Mouse (Mus musculus): ENCODE measurements around the gene Cmtm6. TPM values are rescaled to one million over a fixed set of nuclear protein-coding genes. Genes with fewer than 3 reads are reported as not detected.
A peak's percentile ranks its signal among the peaks of the same experiment; 100 is the strongest.

Cmtm6 gene
- polyA plus RNA-seq, 1 experiment, result 0.07 TPM

DNA sequence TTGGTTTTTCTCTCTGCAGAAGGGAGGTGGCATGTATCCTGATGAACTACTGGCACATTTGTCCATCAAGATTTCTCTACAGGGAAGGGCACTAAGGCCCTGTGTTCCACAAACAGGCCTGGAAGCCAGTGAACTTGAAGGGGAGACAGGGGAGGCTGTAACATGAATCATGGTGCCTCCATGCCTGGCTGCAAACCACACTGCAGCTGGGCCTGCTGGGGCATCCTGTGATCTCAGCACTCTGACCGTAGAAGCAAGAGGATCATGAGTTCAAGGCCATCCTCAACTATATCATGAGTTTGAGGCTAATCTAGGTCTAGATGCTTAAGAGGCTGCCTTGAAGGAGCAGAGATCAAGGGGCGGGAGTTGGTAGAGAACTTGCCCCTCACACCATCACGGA lies 45.4 kb downstream of the Cmtm6 start:
- Histone ChIP-seq H3K27me3 (ENCODE audit: control insufficient read depth) (peaks cover 27% of the 10 kb centered on the region), H3K9me3 (ENCODE audit: control insufficient read depth, low read length) (peaks cover 4% of the 10 kb centered on the region; the same call in 1 of the 2 replicates), H3K4me3 (replicated peaks) (no peak overlapping the region), H3K4me1 (ENCODE audit: control insufficient read depth) (peaks cover 10% of the 10 kb centered on the region), H3K36me3 (ENCODE audit: control insufficient read depth) (no peaks in the 10 kb centered on the region)
- TF ChIP-seq TAL1 (IDR thresholded peaks at IDR 0.05; ENCODE audit: low read length) (no peak), GATA1 (IDR thresholded peaks at IDR 0.05; ENCODE audit: low read length) (no peak)

DNA sequence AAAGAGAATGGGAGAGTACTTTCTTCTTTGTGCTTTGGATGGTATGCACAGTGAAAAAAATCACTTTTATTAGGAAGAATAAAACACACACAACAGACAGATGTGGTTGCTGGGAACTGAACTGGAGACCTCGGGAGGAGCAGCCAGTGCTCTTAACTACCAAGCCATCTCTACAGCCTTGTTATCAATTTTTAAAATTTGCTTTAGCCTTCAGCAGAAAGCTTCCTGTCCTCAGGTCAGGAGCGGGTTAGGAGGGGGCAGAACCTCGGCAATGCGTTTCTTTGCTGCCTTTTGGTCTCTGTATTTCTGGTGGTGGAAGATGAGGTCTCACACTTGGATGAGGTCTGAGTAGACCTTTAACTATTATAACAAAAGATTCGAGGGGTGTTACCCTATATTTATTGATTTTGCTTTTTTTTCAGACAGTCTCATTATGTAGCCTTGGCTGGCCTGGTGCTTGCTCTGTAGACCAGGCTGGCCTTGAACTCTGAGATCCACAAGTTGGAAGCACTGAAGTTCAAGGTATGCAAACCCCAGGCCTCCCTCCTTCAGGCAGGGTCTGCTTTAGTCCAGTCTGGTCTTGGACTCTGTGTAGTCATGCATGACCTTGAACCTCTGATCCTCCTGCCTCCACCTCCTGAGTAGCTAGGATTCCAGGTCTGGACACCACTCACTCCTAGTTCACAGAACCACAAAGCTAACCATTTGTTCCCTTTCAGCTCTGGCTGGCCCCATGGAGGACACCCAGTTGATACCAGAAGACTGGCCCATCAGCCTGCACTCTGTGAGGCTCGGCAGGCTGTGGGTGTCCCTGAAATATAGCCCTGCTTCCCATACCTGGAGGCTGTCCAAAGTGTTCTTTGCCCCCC lies 46.5 kb downstream of the Cmtm6 start:
- peaks cover 17% of the 10 kb centered on the region for H3K4me1 ChIP-seq (ENCODE audit: control insufficient read depth)
- no peaks in the 10 kb centered on the region for H3K9me3 ChIP-seq (ENCODE audit: control insufficient read depth, low read length)
- no peaks in the 10 kb centered on the region for H3K36me3 ChIP-seq (ENCODE audit: control insufficient read depth)
- H3K27me3 ChIP-seq (ENCODE audit: control insufficient read depth), result peaks cover 37% of the 10 kb centered on the region
- H3K4me3 ChIP-seq (replicated peaks), result no peak overlapping the region
- TF ChIP-seq TAL1 (IDR thresholded peaks at IDR 0.05; ENCODE audit: low read length), result no peak
- no peak for TF ChIP-seq GATA1 (IDR thresholded peaks at IDR 0.05; ENCODE audit: low read length)

DNA sequence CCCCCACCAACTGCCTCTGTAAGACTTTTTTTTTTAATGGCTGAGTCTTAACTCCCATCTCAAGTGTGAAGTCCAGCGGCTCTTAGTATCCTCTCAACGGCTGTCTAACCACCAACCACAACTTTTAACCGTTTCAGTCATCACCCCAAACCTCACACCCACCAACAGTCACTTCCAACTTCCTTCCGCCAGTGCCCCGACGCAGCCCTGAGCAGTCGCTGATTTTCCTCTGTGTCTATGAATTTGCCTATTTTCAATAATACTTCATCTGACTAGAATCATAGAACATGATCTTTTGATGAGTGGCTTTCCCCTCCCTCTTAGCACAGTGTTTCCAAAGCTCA lies 47.1 kb downstream of the Cmtm6 start:
- no peak for TF ChIP-seq GATA1 (IDR thresholded peaks at IDR 0.05; ENCODE audit: low read length)
- Histone ChIP-seq H3K36me3 (ENCODE audit: control insufficient read depth) (no peaks in the 10 kb centered on the region), H3K27me3 (ENCODE audit: control insufficient read depth) (peaks cover 44% of the 10 kb centered on the region), H3K9me3 (ENCODE audit: control insufficient read depth, low read length) (no peaks in the 10 kb centered on the region), H3K4me3 (replicated peaks) (no peak overlapping the region), H3K4me1 (ENCODE audit: control insufficient read depth) (peaks cover 17% of the 10 kb centered on the region)

DNA sequence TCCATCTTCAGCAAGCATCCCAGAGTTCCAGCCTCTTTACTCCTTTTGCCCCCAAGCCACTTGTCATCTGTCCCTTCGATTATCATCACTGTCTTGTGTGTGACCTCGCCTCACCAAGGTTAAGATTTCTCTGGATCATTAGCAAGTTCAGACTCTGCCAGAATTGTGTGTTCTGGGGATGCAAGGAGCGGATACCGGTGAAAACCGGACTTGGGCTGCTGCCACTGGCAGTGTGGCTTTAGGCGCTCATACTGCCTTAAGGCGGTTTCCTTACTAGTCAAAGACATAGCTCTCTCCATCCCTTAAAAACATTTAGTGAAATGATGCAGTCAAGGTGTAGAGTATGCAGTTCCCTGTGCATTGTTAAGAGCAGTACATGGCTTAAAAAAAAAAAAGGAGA lies 48.0 kb downstream of the Cmtm6 start:
- no peak for TF ChIP-seq GATA1 (IDR thresholded peaks at IDR 0.05; ENCODE audit: low read length)
- TF ChIP-seq TAL1 (IDR thresholded peaks at IDR 0.05; ENCODE audit: low read length), result no peak
- Histone ChIP-seq H3K27me3 (ENCODE audit: control insufficient read depth) (peaks cover 47% of the 10 kb centered on the region), H3K4me1 (ENCODE audit: control insufficient read depth) (peaks cover 17% of the 10 kb centered on the region), H3K36me3 (ENCODE audit: control insufficient read depth) (no peaks in the 10 kb centered on the region), H3K4me3 (replicated peaks) (no peak overlapping the region), H3K9me3 (ENCODE audit: control insufficient read depth, low read length) (no peaks in the 10 kb centered on the region)

GRCm38 (mm10) chr9:114779984-114780745 lies 49.2 kb downstream of the Cmtm6 start:
- H3K9me3 ChIP-seq (ENCODE audit: control insufficient read depth, low read length), result no peaks in the 10 kb centered on the region
- H3K27me3 ChIP-seq (ENCODE audit: control insufficient read depth), result peaks cover 47% of the 10 kb centered on the region
- peaks cover 17% of the 10 kb centered on the region for H3K4me1 ChIP-seq (ENCODE audit: control insufficient read depth)
- no peak overlapping the region for H3K4me3 ChIP-seq (replicated peaks)
- H3K36me3 ChIP-seq (ENCODE audit: control insufficient read depth), result no peaks in the 10 kb centered on the region
- TF ChIP-seq GATA1 (IDR thresholded peaks at IDR 0.05; ENCODE audit: low read length) (no peak), TAL1 (IDR thresholded peaks at IDR 0.05; ENCODE audit: low read length) (no peak)

GRCm38 (mm10) chr9:114780746-114781525 lies 50.0 kb downstream of the Cmtm6 start:
- TF ChIP-seq GATA1 (IDR thresholded peaks at IDR 0.05; ENCODE audit: low read length) (no peak), TAL1 (IDR thresholded peaks at IDR 0.05; ENCODE audit: low read length) (no peak)
- Histone ChIP-seq H3K36me3 (ENCODE audit: control insufficient read depth) (no peaks in the 10 kb centered on the region), H3K4me1 (ENCODE audit: control insufficient read depth) (peaks cover 17% of the 10 kb centered on the region), H3K9me3 (ENCODE audit: control insufficient read depth, low read length) (no peaks in the 10 kb centered on the region), H3K4me3 (replicated peaks) (peak overlapping the region; percentile 56), H3K27me3 (ENCODE audit: control insufficient read depth) (peaks cover 47% of the 10 kb centered on the region)

- TF ChIP-seq GATA1 (IDR thresholded peaks at IDR 0.05; ENCODE audit: low read length), result no peak
- TF ChIP-seq TAL1 (IDR thresholded peaks at IDR 0.05; ENCODE audit: low read length), result no peak
- H3K27me3 ChIP-seq (ENCODE audit: control insufficient read depth), result peaks cover 48% of the 10 kb centered on the region
- H3K4me1 ChIP-seq (ENCODE audit: control insufficient read depth), result peaks cover 17% of the 10 kb centered on the region
- peak within 1 kb of the TSS; percentile 56 for H3K4me3 ChIP-seq (replicated peaks)
- no peaks in the 10 kb centered on the region; the same call in 1 of the 2 replicates for H3K9me3 ChIP-seq (ENCODE audit: control insufficient read depth, low read length)
- no peaks in the 10 kb centered on the region for H3K36me3 ChIP-seq (ENCODE audit: control insufficient read depth)
Measured at GRCm38 (mm10) chr9:114781526-114782212, 50.8 kb downstream of the Cmtm6 start, which contains the start of gene Cmtm7. Gene Cmtm7, minus strand, starts transcription at chr9:114781856.

- peaks cover 50% of the 10 kb centered on the region for H3K27me3 ChIP-seq (ENCODE audit: control insufficient read depth)
- H3K4me1 ChIP-seq (ENCODE audit: control insufficient read depth), result peaks cover 30% of the 10 kb centered on the region
- H3K4me3 ChIP-seq (replicated peaks), result no peak overlapping the region
- H3K36me3 ChIP-seq (ENCODE audit: control insufficient read depth), result no peaks in the 10 kb centered on the region
- no peak for TF ChIP-seq GATA1 (IDR thresholded peaks at IDR 0.05; ENCODE audit: low read length)
- no peak for TF ChIP-seq TAL1 (IDR thresholded peaks at IDR 0.05; ENCODE audit: low read length)
- no peaks in the 10 kb centered on the region; the same call in 1 of the 2 replicates for H3K9me3 ChIP-seq (ENCODE audit: control insufficient read depth, low read length)
Measured at GRCm38 (mm10) chr9:114785432-114786125, 54.7 kb downstream of the Cmtm6 start.

Data from erythroblast, embryonic 14.5 days (primary cell).